Mouse (Mus musculus) monocyte, adult 5-6 weeks (primary cell): ENCODE results near the gene Cavin1. TPM values are rescaled to one million over a fixed set of nuclear protein-coding genes. Genes with fewer than 3 reads are reported as not detected.
A peak's percentile ranks its signal among the peaks of the same experiment; 100 is the strongest.

Experiments
- ATAC-seq: fragments of 153-309, 156-312 bp; replicated peaks from 2 replicates; pipeline ENCODE4 v1.8.0; 2017; ENCODE audit warnings: mild to moderate bottlenecking; ENCODE audit not compliant: low TSS enrichment, insufficient number of reproducible peaks, severe bottlenecking, poor library complexity, low FRiP score
- total RNA-seq: library from RNA; stranded (forward); fragments of 200-1000, 200-491, 200-594 nt; gene quantifications from 3 replicates; pipeline ENCODE4 v1.2.3, GENCODE M21; 2017

Gene Cavin1
- total RNA-seq = 0.32 to 2.5 TPM in 2 of 3 replicates, not detected in the other

- ATAC-seq = no peak
These were observed at the start of gene Cavin1 for GRCm38 (mm10) chr11:100970557-100970937. Gene Cavin1, minus strand, starts transcription at chr11:100970887.

GRCm38 (mm10) chr11:101011641-101012040 is 41.0 kb upstream of the Cavin1 start:
- no peak for ATAC-seq

GRCm38 (mm10) chr11:101009888-101010784 is 39.4 kb upstream of the Cavin1 start:
- no peak for ATAC-seq

- ATAC-seq = peak; percentile 98
These were observed 38.6 kb upstream of the Cavin1 start, which contains the start of gene Atp6v0a1 for GRCm38 (mm10) chr11:101009046-101009887. Gene Atp6v0a1, plus strand, starts transcription at chr11:101009452.

- ATAC-seq = peak; percentile 85
These were observed 37.7 kb upstream of the Cavin1 start for GRCm38 (mm10) chr11:101008206-101009045.

GRCm38 (mm10) chr11:101003025-101003685 is 32.5 kb upstream of the Cavin1 start:
- ATAC-seq = peak; percentile 76

- 0 out of 2 replicates have a peak, but pooled peaks have one; percentile 43 for ATAC-seq
These were observed 31.3 kb upstream of the Cavin1 start for GRCm38 (mm10) chr11:101001875-101002552.

GRCm38 (mm10) chr11:100999254-100999653 is 28.6 kb upstream of the Cavin1 start:
- no peak for ATAC-seq

- ATAC-seq = no peak
These were observed 28.1 kb upstream of the Cavin1 start for GRCm38 (mm10) chr11:100998836-100999235.

- no peak for ATAC-seq
These were observed 25.8 kb upstream of the Cavin1 start for GRCm38 (mm10) chr11:100996501-100996900.

- no peak for ATAC-seq
These were observed 24.0 kb upstream of the Cavin1 start for GRCm38 (mm10) chr11:100994655-100995054.

- ATAC-seq = no peak
These were observed 23.5 kb upstream of the Cavin1 start for GRCm38 (mm10) chr11:100994233-100994632.

- no peak for ATAC-seq
These were observed 22.8 kb upstream of the Cavin1 start for GRCm38 (mm10) chr11:100993437-100993836.

GRCm38 (mm10) chr11:100991027-100991534 is 20.4 kb upstream of the Cavin1 start:
- ATAC-seq = no peak

GRCm38 (mm10) chr11:100989666-100990065 is 19.0 kb upstream of the Cavin1 start:
- ATAC-seq = no peak

- ATAC-seq = no peak
These were observed 18.0 kb upstream of the Cavin1 start for GRCm38 (mm10) chr11:100988674-100989073.

- no peak for ATAC-seq
These were observed 14.9 kb upstream of the Cavin1 start for GRCm38 (mm10) chr11:100985607-100986006.
